Mouse (Mus musculus) adipose tissue, adult 10 weeks (tissue): ENCODE results near the gene Olfr645. TPM values are rescaled to one million over a fixed set of nuclear protein-coding genes. Genes with fewer than 3 reads are reported as not detected.

Experiments
- polyA plus RNA-seq: library from polyadenylated mRNA; stranded (reverse); fragments of 350-450 nt; fragmentation: Illumina TruSeq; extraction: RNeasy Lipid Tissue Mini Kit (QIAGEN cat#74804); gene quantifications from one replicate; pipeline ENCODE4 v1.2.3, GENCODE M21; 2014; ENCODE audit warnings: low read depth, low replicate concordance

The Olfr645 gene
- not detected for polyA plus RNA-seq

DNA sequence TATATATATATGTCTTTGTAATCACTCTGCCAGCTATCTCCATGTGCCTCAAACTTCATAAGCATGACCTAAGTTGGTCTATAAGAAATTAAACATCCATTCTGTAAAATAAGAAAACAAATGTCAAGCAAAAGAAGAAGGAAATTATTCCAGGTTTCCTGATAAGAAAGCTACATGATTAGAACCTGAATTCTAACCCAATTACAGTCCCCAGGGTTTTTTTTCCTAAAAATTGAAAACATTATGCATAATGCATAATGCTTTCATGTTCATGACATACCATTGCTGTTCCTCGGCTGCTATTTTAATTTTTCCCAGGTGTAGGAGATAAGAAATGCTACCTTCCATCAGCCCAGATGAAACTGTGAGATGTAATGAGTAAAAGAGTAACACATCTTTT is at the start of gene Olfr645:
TSS of gene Olfr645 (minus strand) at position 101 of the 400 bp plus-strand sequence.

DNA sequence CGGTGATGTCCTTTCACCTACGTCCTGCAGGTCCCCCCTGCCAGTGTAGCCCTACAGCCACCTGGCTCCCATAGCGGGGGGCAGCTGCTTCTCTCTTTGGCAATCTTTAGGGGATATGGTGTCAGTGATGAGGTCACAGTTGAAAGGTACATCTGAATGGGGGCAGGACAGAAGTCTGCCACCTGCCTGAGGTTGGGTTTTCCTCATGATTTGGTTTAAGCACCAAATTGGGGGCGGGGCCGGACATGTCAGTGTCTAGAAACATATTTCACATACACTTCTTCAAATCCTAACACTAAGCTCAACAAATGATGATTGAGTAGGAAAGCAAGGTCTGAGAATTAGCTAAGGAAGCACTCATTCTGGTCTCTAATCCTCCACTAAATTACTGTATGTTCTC is 44.5 kb upstream of the Olfr645 start, which contains the start of gene Ubqln5:
TSS of gene Ubqln5 (minus strand) at position 101 of the 400 bp plus-strand sequence.

DNA sequence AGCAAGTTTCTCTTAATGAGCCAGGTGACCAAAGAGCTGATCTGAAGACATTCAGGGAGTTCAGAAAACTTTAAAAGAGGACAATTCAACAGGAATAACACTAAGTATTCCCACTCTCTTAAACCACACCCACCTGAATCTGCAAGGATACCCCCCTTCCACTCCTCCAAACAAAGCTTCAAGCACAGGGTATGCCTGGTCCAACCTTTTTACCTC is 19.4 kb upstream of the Olfr645 start, which contains the start of gene Olfr646:
TSS of gene Olfr646 (plus strand) at position 117 of the 216 bp plus-strand sequence.

DNA sequence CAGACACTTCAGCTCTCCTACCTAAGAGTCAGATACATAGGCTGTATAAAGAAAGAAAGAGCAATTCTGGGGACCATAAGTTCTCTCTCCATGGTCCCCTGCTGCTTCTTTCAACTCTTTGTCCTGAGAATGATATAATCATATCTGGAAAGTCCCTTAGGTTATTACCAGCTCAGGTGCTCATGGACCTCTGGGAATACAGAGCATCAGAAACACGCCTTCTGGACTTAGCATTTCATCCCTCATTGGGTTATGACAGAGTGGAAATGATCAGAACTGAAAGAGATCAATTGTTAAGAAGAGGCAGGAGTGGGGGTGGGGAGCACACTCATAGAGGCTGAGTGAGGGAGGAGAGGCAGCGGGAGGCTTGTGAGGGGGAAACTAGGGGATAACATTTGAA is 13.5 kb downstream of the Olfr645 start, which contains the start of gene Olfr644:
TSS of gene Olfr644 (minus strand) at position 101 of the 400 bp plus-strand sequence.

DNA sequence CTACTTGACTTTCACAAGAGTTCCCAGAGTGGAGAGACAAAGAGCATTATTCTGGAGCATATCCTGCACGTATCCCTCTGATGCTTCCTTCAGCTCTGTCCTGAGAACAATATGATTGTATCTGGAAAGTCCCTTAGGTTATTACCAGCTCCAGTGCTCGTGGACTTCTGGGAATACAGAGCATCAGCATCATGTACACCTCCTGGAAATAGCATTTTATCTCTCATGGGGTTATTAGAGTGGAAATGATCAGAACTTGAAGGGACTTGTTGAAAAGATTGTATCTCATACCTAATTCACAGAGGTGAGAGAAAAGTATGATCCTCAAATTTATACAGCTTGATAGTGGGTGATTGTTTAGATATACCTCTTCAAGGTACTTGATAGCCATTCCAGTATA is 23.9 kb downstream of the Olfr645 start, which contains the start of gene 4930516K23Rik:
TSS of gene 4930516K23Rik (minus strand) at position 101 of the 400 bp plus-strand sequence.

DNA sequence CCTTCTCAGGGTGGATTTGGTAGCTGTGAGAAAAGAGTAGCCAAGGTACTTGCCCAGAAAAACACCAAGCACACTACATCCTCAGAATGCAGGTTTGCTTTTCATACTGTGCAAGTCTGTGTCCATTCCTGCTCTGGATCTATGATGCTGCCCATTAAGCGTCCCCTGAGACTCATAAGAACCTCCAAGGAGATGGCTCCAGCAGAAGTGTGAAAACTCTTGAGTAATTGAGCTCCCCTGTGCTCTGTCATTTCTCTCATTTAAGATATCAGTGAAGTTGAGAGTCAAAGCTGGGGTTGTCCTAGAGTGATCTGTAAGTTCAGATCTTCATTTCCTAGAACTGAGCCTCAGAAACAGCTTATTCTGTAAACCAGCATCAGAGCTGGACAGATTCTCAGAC is 32.7 kb downstream of the Olfr645 start, which contains the start of gene Olfr642:
TSS of gene Olfr642 (minus strand) at position 101 of the 400 bp plus-strand sequence.

DNA sequence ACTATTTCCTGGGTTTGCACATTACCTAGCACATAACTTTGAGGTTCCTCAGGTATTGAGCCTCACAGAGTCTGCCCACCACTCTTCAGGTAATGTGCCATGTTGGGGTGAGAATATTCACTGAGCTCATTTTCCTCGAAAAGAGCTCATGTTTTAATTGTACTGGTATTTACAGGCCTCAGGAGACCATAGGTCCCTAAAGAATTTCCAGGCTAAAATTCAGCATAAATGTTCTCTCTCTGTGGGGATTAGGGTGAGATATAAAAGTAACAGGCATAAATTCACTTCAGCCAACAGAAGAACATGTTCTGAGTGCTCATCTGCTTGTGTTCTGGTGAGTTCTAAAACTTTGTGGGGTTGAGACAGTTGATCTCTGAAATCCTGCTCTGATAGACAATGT is 50.1 kb downstream of the Olfr645 start, which contains the start of gene Olfr641:
TSS of gene Olfr641 (plus strand) at position 301 of the 400 bp plus-strand sequence.

Other genes starting within 250 kb of the Olfr645 start
- gene Hbb-bh2, start 244.9 kb downstream of the Olfr645 start, polyA plus RNA-seq: not detected
- not detected for gene Hbb-bh1, start 242.3 kb downstream of the Olfr645 start, polyA plus RNA-seq
- gene Hbb-y, start 232.2 kb downstream of the Olfr645 start, polyA plus RNA-seq: not detected
- gene Olfr66, start 199.2 kb downstream of the Olfr645 start, polyA plus RNA-seq: not detected
- gene Olfr64, start 191.0 kb downstream of the Olfr645 start, polyA plus RNA-seq: not detected
- gene Olfr65, start 182.0 kb downstream of the Olfr645 start, polyA plus RNA-seq: not detected
- not detected for gene Olfr631, start 156.6 kb downstream of the Olfr645 start, polyA plus RNA-seq
- not detected for gene Olfr632, start 151.1 kb downstream of the Olfr645 start, polyA plus RNA-seq
- not detected for gene Olfr633, start 141.0 kb downstream of the Olfr645 start, polyA plus RNA-seq
- gene Olfr635, start 114.3 kb downstream of the Olfr645 start, polyA plus RNA-seq: not detected
- not detected for gene Olfr638, start 86.7 kb downstream of the Olfr645 start, polyA plus RNA-seq
- gene Olfr639, start 68.2 kb downstream of the Olfr645 start, polyA plus RNA-seq: not detected
- gene Olfr640, start 59.9 kb downstream of the Olfr645 start, polyA plus RNA-seq: not detected
- not detected for gene Olfr641, start 50.0 kb downstream of the Olfr645 start, polyA plus RNA-seq
- not detected for gene Olfr642, start 32.8 kb downstream of the Olfr645 start, polyA plus RNA-seq
- not detected for gene 4930516K23Rik, start 24.0 kb downstream of the Olfr645 start, polyA plus RNA-seq
- gene Olfr644, start 13.6 kb downstream of the Olfr645 start, polyA plus RNA-seq: not detected
- gene Olfr646, start 19.4 kb upstream of the Olfr645 start, polyA plus RNA-seq: not detected
- 0.88 TPM for gene Ubqln5, start 44.4 kb upstream of the Olfr645 start, polyA plus RNA-seq
- gene Olfr643, start 51.9 kb upstream of the Olfr645 start, polyA plus RNA-seq: not detected
- gene Ubqln3, start 57.8 kb upstream of the Olfr645 start, polyA plus RNA-seq: 7.9 TPM
- gene Ubqlnl, start 65.1 kb upstream of the Olfr645 start, polyA plus RNA-seq: 6.5 TPM
- gene Olfm5, start 79.4 kb upstream of the Olfr645 start, polyA plus RNA-seq: not detected
- gene Olfr648, start 97.9 kb upstream of the Olfr645 start, polyA plus RNA-seq: not detected
- gene Olfr649, start 110.5 kb upstream of the Olfr645 start, polyA plus RNA-seq: not detected
- gene Trim6, start 133.3 kb upstream of the Olfr645 start, polyA plus RNA-seq: 1.7 TPM
- 11.9 TPM for gene Trim34a, start 159.0 kb upstream of the Olfr645 start, polyA plus RNA-seq
- gene Trim5, start 202.6 kb upstream of the Olfr645 start, polyA plus RNA-seq: 2.4 TPM
- gene Trim12a, start 230.0 kb upstream of the Olfr645 start, polyA plus RNA-seq: 24.9 TPM
- 0.42 TPM for gene Trim34b, start 244.0 kb upstream of the Olfr645 start, polyA plus RNA-seq